Mouse (Mus musculus) liver, embryonic 13.5 days (tissue): ENCODE results near the gene Dpm3. TPM values are rescaled to one million over a fixed set of nuclear protein-coding genes. Genes with fewer than 3 reads are reported as not detected.

ENCODE experiments used
- ATAC-seq: fragments of 200-750 bp; cut with Nextera tagmentation; 2 replicates; pipeline ENCODE4 v1.8.0; 2017; ENCODE audit warnings: low read depth, mild to moderate bottlenecking, moderate number of reproducible peaks, moderate library complexity
- DNase-seq: peaks from one replicate; pipeline ENCODE4 v3.0.0; 2022
- H3K27ac ChIP-seq: fragments of 300-500 bp; sonication (generic); 2 replicates; pipeline ENCODE4 v1.5.1; 2015; ENCODE audit warnings: moderate library complexity, mild to moderate bottlenecking, inconsistent platforms
- H3K27me3 ChIP-seq: fragments of 300-500 bp; sonication (generic); 2 replicates; pipeline ENCODE4 v1.6.1; 2015; ENCODE audit warnings: mild to moderate bottlenecking, inconsistent platforms
- H3K36me3 ChIP-seq: fragments of 300-500 bp; sonication (generic); 2 replicates; pipeline ENCODE4 v1.6.1; 2015; ENCODE audit warnings: mild to moderate bottlenecking, inconsistent platforms
- H3K4me1 ChIP-seq: fragments of 300-500 bp; sonication (generic); replicated peaks from 2 replicates; pipeline ENCODE4 v1.6.1; 2015; ENCODE audit warnings: inconsistent platforms
- H3K4me2 ChIP-seq: fragments of 300-500 bp; sonication (generic); 2 replicates; pipeline ENCODE4 v1.6.1; 2015; ENCODE audit warnings: inconsistent platforms, mild to moderate bottlenecking, moderate library complexity
- H3K4me3 ChIP-seq: fragments of 300-500 bp; sonication (generic); replicated peaks from 2 replicates; pipeline ENCODE4 v1.5.1; 2015; ENCODE audit warnings: mild to moderate bottlenecking, inconsistent platforms
- H3K9ac ChIP-seq: fragments of 300-500 bp; sonication (generic); 2 replicates; pipeline ENCODE4 v1.6.1; 2015; ENCODE audit warnings: mild to moderate bottlenecking, inconsistent platforms
- H3K9me3 ChIP-seq: fragments of 300-500 bp; sonication (generic); replicated peaks from 2 replicates; pipeline ENCODE4 v1.6.1; 2016; ENCODE audit warnings: inconsistent platforms
- WGBS: fragments of 180-500 bp; shearing (Covaris S2); methylation state at CpG from one replicate; pipeline ENCODE4 v1.1.7; 2015; ENCODE audit not compliant: insufficient replicate concordance; 5-methylcytosine and 5-hydroxymethylcytosine counted together
- polyA plus RNA-seq: library from polyadenylated mRNA; unstranded; fragments of >200 nt; fragmentation: Nextera tagmentation; extraction: Ambion mirVana; gene quantifications from 2 replicates; pipeline ENCODE4 v1.2.1, GENCODE M21; 2015

Dpm3 gene
- polyA plus RNA-seq, 1 experiment from 2014 or later: 64.5 TPM

GRCm38 (mm10) chr3:89224796-89225195 lies 34.4 kb upstream of the Dpm3 start:
- WGBS: 65% methylated on average over 11 of the region's 11 CpGs
- Histone ChIP-seq H3K9ac (no peak overlapping the region), H3K36me3 (no peaks in the 10 kb centered on the region), H3K27ac (no peak overlapping the region), H3K4me2 (no peak overlapping the region), H3K27me3 (peaks cover 81% of the 10 kb centered on the region), H3K4me3 (no peak overlapping the region), H3K4me1 (peaks cover 27% of the 10 kb centered on the region), H3K9me3 (no peaks in the 10 kb centered on the region)
- DNase-seq (no peak), ATAC-seq (no peak)

GRCm38 (mm10) chr3:89225321-89225815 lies 33.8 kb upstream of the Dpm3 start:
- H3K4me2 ChIP-seq: no peak overlapping the region
- peaks cover 27% of the 10 kb centered on the region for H3K4me1 ChIP-seq
- no peaks in the 10 kb centered on the region for H3K36me3 ChIP-seq
- WGBS: 56% methylated on average over 12 of the region's 12 CpGs
- no peak overlapping the region for H3K27ac ChIP-seq
- no peak overlapping the region for H3K4me3 ChIP-seq
- ATAC-seq: no peak
- peaks cover 82% of the 10 kb centered on the region for H3K27me3 ChIP-seq
- H3K9ac ChIP-seq: no peak overlapping the region
- no peaks in the 10 kb centered on the region for H3K9me3 ChIP-seq
- DNase-seq: no peak

GRCm38 (mm10) chr3:89225918-89226317 lies 33.2 kb upstream of the Dpm3 start:
- Histone ChIP-seq H3K4me1 (peaks cover 27% of the 10 kb centered on the region), H3K36me3 (no peaks in the 10 kb centered on the region), H3K9me3 (no peaks in the 10 kb centered on the region), H3K27ac (no peak overlapping the region), H3K4me2 (no peak overlapping the region), H3K9ac (no peak overlapping the region), H3K27me3 (peaks cover 86% of the 10 kb centered on the region), H3K4me3 (no peak overlapping the region)
- WGBS: 31% methylated on average over 4 of the region's 4 CpGs
- DNase-seq (no peak), ATAC-seq (no peak)

- Histone ChIP-seq H3K27me3 (peaks cover 86% of the 10 kb centered on the region), H3K4me1 (peaks cover 27% of the 10 kb centered on the region), H3K9ac (no peak overlapping the region), H3K36me3 (no peaks in the 10 kb centered on the region), H3K27ac (no peak overlapping the region), H3K9me3 (no peaks in the 10 kb centered on the region), H3K4me3 (no peak overlapping the region), H3K4me2 (no peak overlapping the region)
- ATAC-seq (no peak), DNase-seq (no peak)
- WGBS: 51% methylated on average over 11 of the region's 11 CpGs
Observed at GRCm38 (mm10) chr3:89226361-89226760, 32.8 kb upstream of the Dpm3 start.

GRCm38 (mm10) chr3:89226900-89227299 lies 32.3 kb upstream of the Dpm3 start, which contains the start of gene Mtx1:
Mtx1 (minus strand) TSS chr3:89227088.
- H3K4me1 ChIP-seq: peaks cover 27% of the 10 kb centered on the region
- DNase-seq (no peak), ATAC-seq (no peak)
- no peaks in the 10 kb centered on the region for H3K9me3 ChIP-seq
- peak within 1 kb of the TSS; percentile 26; the same call in 1 of the 2 replicates for H3K9ac ChIP-seq
- peak within 1 kb of the TSS; percentile 51 for H3K4me3 ChIP-seq
- H3K36me3 ChIP-seq: no peaks in the 10 kb centered on the region
- H3K27ac ChIP-seq: no peak within 1 kb of the TSS
- peaks cover 89% of the 10 kb centered on the region for H3K27me3 ChIP-seq
- WGBS: 11% methylated on average over 21 of the region's 21 CpGs
- H3K4me2 ChIP-seq: peak within 1 kb of the TSS; percentile 61

DNA sequence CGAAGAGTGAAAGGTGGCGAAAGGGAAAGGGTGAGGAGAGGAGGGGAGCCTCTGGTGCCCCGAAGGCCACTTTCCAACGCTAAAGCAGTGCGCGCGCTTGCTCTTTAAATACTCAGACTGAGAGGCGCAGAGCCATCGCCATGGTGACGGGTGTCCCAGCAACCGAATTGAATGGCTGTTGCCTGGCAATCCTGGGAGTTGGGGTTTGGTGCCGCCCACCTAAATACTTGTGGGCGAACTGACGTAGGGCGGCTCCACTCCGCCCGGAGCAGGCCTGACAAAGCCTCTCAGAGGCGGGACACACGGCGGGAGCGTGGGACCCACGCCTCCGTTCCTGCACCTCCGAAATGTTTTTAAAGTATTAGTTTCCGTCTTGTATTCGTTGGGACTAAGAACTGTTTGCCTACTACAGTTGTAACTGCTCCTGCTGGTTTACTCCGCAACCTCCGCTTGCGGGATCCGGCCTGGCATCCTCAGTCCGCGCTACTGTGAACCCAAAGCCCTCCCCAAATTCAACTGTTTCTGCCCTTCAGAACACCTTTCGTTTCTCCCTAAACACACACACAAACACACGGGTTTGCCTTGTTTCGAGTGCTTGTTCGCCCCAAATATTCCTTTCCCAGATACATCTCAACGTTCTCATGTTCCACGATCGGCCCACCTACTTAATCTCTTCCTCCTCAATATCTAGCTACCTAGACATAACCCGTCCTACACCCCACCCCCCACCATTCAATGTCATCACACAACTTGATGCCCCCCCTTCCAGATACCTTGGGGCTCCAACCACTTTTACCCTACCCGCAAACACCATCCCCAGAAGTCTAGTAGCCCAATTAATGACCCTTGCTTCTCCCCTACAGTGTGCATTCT lies 31.6 kb upstream of the Dpm3 start:
- peak overlapping the region; percentile 61 for H3K4me2 ChIP-seq
- no peak overlapping the region for H3K27ac ChIP-seq
- peak; percentile 45; the same call in 1 of the 2 replicates for ATAC-seq
- H3K9me3 ChIP-seq: no peaks in the 10 kb centered on the region
- peak overlapping the region; percentile 26; the same call in 1 of the 2 replicates for H3K9ac ChIP-seq
- no peaks in the 10 kb centered on the region for H3K36me3 ChIP-seq
- 7% methylated on average over 41 of the region's 41 CpGs for WGBS
- peak overlapping the region; percentile 51 for H3K4me3 ChIP-seq
- peak; percentile 37 for DNase-seq
- H3K4me1 ChIP-seq: peaks cover 27% of the 10 kb centered on the region
- peaks cover 91% of the 10 kb centered on the region for H3K27me3 ChIP-seq

GRCm38 (mm10) chr3:89228180-89228549 lies 31.0 kb upstream of the Dpm3 start:
- ATAC-seq (peak; percentile 49), DNase-seq (peak; percentile 75)
- WGBS: 0% methylated on average over 20 of the region's 20 CpGs
- no peaks in the 10 kb centered on the region for H3K9me3 ChIP-seq
- H3K9ac ChIP-seq: 0 out of 2 replicates have a peak overlapping the region, but pooled peaks have one; percentile 26
- peak overlapping the region; percentile 51 for H3K4me3 ChIP-seq
- no peaks in the 10 kb centered on the region for H3K36me3 ChIP-seq
- no peak overlapping the region for H3K27ac ChIP-seq
- peaks cover 27% of the 10 kb centered on the region for H3K4me1 ChIP-seq
- H3K4me2 ChIP-seq: peak overlapping the region; percentile 61
- peaks cover 88% of the 10 kb centered on the region for H3K27me3 ChIP-seq

- Histone ChIP-seq H3K4me3 (peak within 1 kb of the TSS; percentile 51), H3K27me3 (peaks cover 81% of the 10 kb centered on the region), H3K4me1 (peaks cover 32% of the 10 kb centered on the region), H3K9ac (0 out of 2 replicates have a peak within 1 kb of the TSS, but pooled peaks have one; percentile 26), H3K27ac (no peak within 1 kb of the TSS), H3K4me2 (peak within 1 kb of the TSS; percentile 61), H3K36me3 (no peaks in the 10 kb centered on the region), H3K9me3 (no peaks in the 10 kb centered on the region)
- ATAC-seq: no peak
- no peak for DNase-seq
- 36% methylated on average over 10 of the region's 10 CpGs for WGBS
Observed at GRCm38 (mm10) chr3:89228836-89229235, 30.3 kb upstream of the Dpm3 start, which contains the start of gene Muc1. Muc1 (plus strand) TSS chr3:89229057.

GRCm38 (mm10) chr3:89229276-89229675 lies 29.9 kb upstream of the Dpm3 start:
- no peak overlapping the region for H3K27ac ChIP-seq
- H3K27me3 ChIP-seq: peaks cover 77% of the 10 kb centered on the region

DNA sequence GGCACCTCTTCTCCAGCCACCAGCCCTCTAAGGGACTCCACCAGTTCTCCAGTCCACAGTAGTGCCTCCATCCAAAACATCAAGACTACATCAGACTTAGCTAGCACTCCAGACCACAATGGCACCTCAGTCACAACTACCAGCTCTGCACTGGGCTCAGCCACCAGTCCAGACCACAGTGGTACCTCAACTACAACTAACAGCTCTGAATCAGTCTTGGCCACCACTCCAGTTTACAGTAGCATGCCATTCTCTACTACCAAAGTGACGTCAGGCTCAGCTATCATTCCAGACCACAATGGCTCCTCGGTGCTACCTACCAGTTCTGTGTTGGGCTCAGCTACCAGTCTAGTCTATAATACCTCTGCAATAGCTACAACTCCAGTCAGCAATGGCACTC lies 28.6 kb upstream of the Dpm3 start:
- no peaks in the 10 kb centered on the region for H3K9me3 ChIP-seq
- H3K27me3 ChIP-seq: peaks cover 68% of the 10 kb centered on the region
- peaks cover 33% of the 10 kb centered on the region for H3K4me1 ChIP-seq
- no peak overlapping the region for H3K4me2 ChIP-seq
- no peak overlapping the region for H3K27ac ChIP-seq
- H3K9ac ChIP-seq: no peak overlapping the region
- H3K36me3 ChIP-seq: no peaks in the 10 kb centered on the region
- H3K4me3 ChIP-seq: no peak overlapping the region
- DNase-seq: no peak
- ATAC-seq: no peak
- 48% methylated on average over 2 of the region's 2 CpGs for WGBS

More at GRCm38 (mm10) chr3:89229276-89229675, 29.9 kb upstream of the Dpm3 start:
- 74% methylated on average over 4 of the region's 4 CpGs for WGBS
- DNase-seq (no peak), ATAC-seq (no peak)
- no peaks in the 10 kb centered on the region for H3K36me3 ChIP-seq
- H3K9me3 ChIP-seq: no peaks in the 10 kb centered on the region
- peaks cover 33% of the 10 kb centered on the region for H3K4me1 ChIP-seq
- H3K9ac ChIP-seq: no peak overlapping the region
- no peak overlapping the region for H3K4me2 ChIP-seq
- H3K4me3 ChIP-seq: no peak overlapping the region

DNA sequence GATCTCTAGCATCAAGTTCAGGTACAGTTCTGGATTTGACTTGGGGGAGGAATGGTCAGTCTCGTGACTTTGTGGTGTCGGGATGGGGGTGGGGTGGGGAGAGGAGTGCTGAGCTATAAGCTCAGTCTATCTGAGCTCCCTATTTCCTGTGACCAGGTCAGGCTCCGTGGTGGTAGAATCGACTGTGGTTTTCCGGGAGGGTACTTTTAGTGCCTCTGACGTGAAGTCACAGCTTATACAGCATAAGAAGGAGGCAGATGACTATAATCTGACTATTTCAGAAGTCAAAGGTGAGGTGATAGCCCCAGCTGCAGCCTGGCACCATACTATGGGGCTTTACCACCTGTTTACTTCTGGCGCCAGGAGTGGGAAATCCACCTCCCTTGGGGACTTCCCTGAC lies 27.8 kb upstream of the Dpm3 start:
- 22% methylated on average over 7 of the region's 7 CpGs for WGBS
- Histone ChIP-seq H3K27ac (no peak overlapping the region), H3K4me2 (no peak overlapping the region), H3K9ac (no peak overlapping the region), H3K4me1 (peaks cover 33% of the 10 kb centered on the region), H3K9me3 (no peaks in the 10 kb centered on the region), H3K4me3 (no peak overlapping the region), H3K27me3 (peaks cover 68% of the 10 kb centered on the region), H3K36me3 (no peaks in the 10 kb centered on the region)
- ATAC-seq (no peak), DNase-seq (no peak)
